Mouse (Mus musculus): ENCODE measurements at regions not wholly inside any gene's neighbourhood (a gene's known extent, or its start where the extent isn't known, plus 50 kb on each side); places are given as distances from the start of the nearest gene placed in this dataset.
A peak's percentile ranks its signal among the peaks of the same experiment; 100 is the strongest.

GRCm38 (mm10) chr9:98091105-98091504, 58.1 kb upstream of the Clstn2 start:
- Histone ChIP-seq H3K27me3 (replicated peaks) (no peaks in the 10 kb centered on the region), H3K9me3 (no peaks in the 10 kb centered on the region), H3K36me3 (replicated peaks) (no peaks in the 10 kb centered on the region), H3K4me1 (no peaks in the 10 kb centered on the region), H3K27ac (no peak overlapping the region), H3K9ac (no peak overlapping the region), H3K4me3 (no peak overlapping the region), H3K4me2 (no peak overlapping the region)
- ATAC-seq (replicated peaks) = no peak
- 82% methylated on average over 1 of the region's 1 CpGs for WGBS

- WGBS = 82% methylated on average over 10 of the region's 10 CpGs
- H3K27ac ChIP-seq = no peak overlapping the region
- H3K27me3 ChIP-seq (replicated peaks) = no peaks in the 10 kb centered on the region
- ATAC-seq (replicated peaks) = no peak
- H3K36me3 ChIP-seq (replicated peaks) = no peaks in the 10 kb centered on the region
- no peak overlapping the region for H3K4me2 ChIP-seq
- H3K4me3 ChIP-seq = no peak overlapping the region
- H3K9ac ChIP-seq = no peak overlapping the region
- H3K4me1 ChIP-seq = no peaks in the 10 kb centered on the region
- no peaks in the 10 kb centered on the region for H3K9me3 ChIP-seq
Observed at GRCm38 (mm10) chr9:98095064-98095790, 62.2 kb upstream of the Clstn2 start.

GRCm38 (mm10) chr9:98123390-98123789, 90.4 kb upstream of the Clstn2 start:
- no peaks in the 10 kb centered on the region for H3K9me3 ChIP-seq
- no peaks in the 10 kb centered on the region for H3K4me1 ChIP-seq
- no peak overlapping the region for H3K4me3 ChIP-seq
- no peak overlapping the region for H3K9ac ChIP-seq
- ATAC-seq (replicated peaks) = no peak
- 54% methylated on average over 6 of the region's 6 CpGs for WGBS
- no peaks in the 10 kb centered on the region for H3K27me3 ChIP-seq (replicated peaks)
- no peaks in the 10 kb centered on the region for H3K36me3 ChIP-seq (replicated peaks)
- no peak overlapping the region for H3K27ac ChIP-seq
- H3K4me2 ChIP-seq = no peak overlapping the region

GRCm38 (mm10) chr9:98129596-98129995, 96.6 kb upstream of the Clstn2 start:
- Histone ChIP-seq H3K4me2 (no peak overlapping the region), H3K9me3 (no peaks in the 10 kb centered on the region), H3K36me3 (replicated peaks) (no peaks in the 10 kb centered on the region), H3K4me3 (no peak overlapping the region), H3K9ac (no peak overlapping the region), H3K4me1 (no peaks in the 10 kb centered on the region), H3K27me3 (replicated peaks) (no peaks in the 10 kb centered on the region), H3K27ac (no peak overlapping the region)
- 77% methylated on average over 4 of the region's 4 CpGs for WGBS
- ATAC-seq (replicated peaks) = no peak

- Histone ChIP-seq H3K4me2 (no peak overlapping the region), H3K9ac (no peak overlapping the region), H3K4me1 (no peaks in the 10 kb centered on the region), H3K4me3 (no peak overlapping the region), H3K36me3 (replicated peaks) (no peaks in the 10 kb centered on the region), H3K9me3 (no peaks in the 10 kb centered on the region), H3K27me3 (replicated peaks) (no peaks in the 10 kb centered on the region), H3K27ac (no peak overlapping the region)
- 55% methylated on average over 5 of the region's 5 CpGs for WGBS
- no peak for ATAC-seq (replicated peaks)
Observed at GRCm38 (mm10) chr9:98130849-98131248, 97.9 kb upstream of the Clstn2 start.

GRCm38 (mm10) chr9:98140546-98140945, 107.6 kb upstream of the Clstn2 start:
- Histone ChIP-seq H3K27ac (no peak overlapping the region), H3K4me2 (no peak overlapping the region), H3K9me3 (no peaks in the 10 kb centered on the region), H3K9ac (no peak overlapping the region), H3K36me3 (replicated peaks) (no peaks in the 10 kb centered on the region), H3K4me1 (no peaks in the 10 kb centered on the region), H3K27me3 (replicated peaks) (no peaks in the 10 kb centered on the region), H3K4me3 (no peak overlapping the region)
- ATAC-seq (replicated peaks) = no peak

GRCm38 (mm10) chr9:98142121-98142520, 109.1 kb upstream of the Clstn2 start:
- Histone ChIP-seq H3K27ac (no peak overlapping the region), H3K9ac (no peak overlapping the region), H3K4me3 (no peak overlapping the region), H3K9me3 (no peaks in the 10 kb centered on the region), H3K27me3 (replicated peaks) (no peaks in the 10 kb centered on the region), H3K4me2 (no peak overlapping the region), H3K4me1 (no peaks in the 10 kb centered on the region), H3K36me3 (replicated peaks) (no peaks in the 10 kb centered on the region)
- ATAC-seq (replicated peaks) = no peak
- 74% methylated on average over 7 of the region's 7 CpGs for WGBS

GRCm38 (mm10) chr9:98146901-98147300, 113.9 kb upstream of the Clstn2 start:
- no peak for ATAC-seq (replicated peaks)
- Histone ChIP-seq H3K4me1 (no peaks in the 10 kb centered on the region), H3K9me3 (no peaks in the 10 kb centered on the region), H3K36me3 (replicated peaks) (no peaks in the 10 kb centered on the region), H3K9ac (no peak overlapping the region), H3K4me3 (no peak overlapping the region), H3K27ac (no peak overlapping the region), H3K27me3 (replicated peaks) (no peaks in the 10 kb centered on the region), H3K4me2 (no peak overlapping the region)
- 88% methylated on average over 5 of the region's 5 CpGs for WGBS

GRCm38 (mm10) chr9:98158421-98158820, 125.4 kb upstream of the Clstn2 start:
- Histone ChIP-seq H3K4me1 (no peaks in the 10 kb centered on the region), H3K9me3 (no peaks in the 10 kb centered on the region), H3K36me3 (replicated peaks) (no peaks in the 10 kb centered on the region), H3K9ac (no peak overlapping the region), H3K27ac (no peak overlapping the region), H3K4me3 (no peak overlapping the region), H3K27me3 (replicated peaks) (no peaks in the 10 kb centered on the region), H3K4me2 (no peak overlapping the region)
- no peak for ATAC-seq (replicated peaks)
- 93% methylated on average over 2 of the region's 2 CpGs for WGBS

- Histone ChIP-seq H3K27me3 (replicated peaks) (no peaks in the 10 kb centered on the region), H3K36me3 (replicated peaks) (no peaks in the 10 kb centered on the region), H3K9ac (no peak overlapping the region), H3K4me2 (no peak overlapping the region), H3K27ac (no peak overlapping the region), H3K4me3 (no peak overlapping the region), H3K4me1 (no peaks in the 10 kb centered on the region), H3K9me3 (no peaks in the 10 kb centered on the region)
- WGBS = 14% methylated on average over 5 of the region's 5 CpGs
- no peak for ATAC-seq (replicated peaks)
Observed at GRCm38 (mm10) chr9:98164489-98164888, 122.7 kb upstream of the Nmnat3 start.

GRCm38 (mm10) chr9:98174056-98174455, 113.2 kb upstream of the Nmnat3 start:
- H3K9ac ChIP-seq = no peak overlapping the region
- no peaks in the 10 kb centered on the region for H3K9me3 ChIP-seq
- no peak overlapping the region for H3K27ac ChIP-seq
- ATAC-seq (replicated peaks) = 0 out of 2 replicates have a peak, but pooled peaks have one; percentile 42
- no peak overlapping the region for H3K4me3 ChIP-seq
- WGBS = 50% methylated on average over 5 of the region's 5 CpGs
- H3K36me3 ChIP-seq (replicated peaks) = no peaks in the 10 kb centered on the region
- peaks cover 8% of the 10 kb centered on the region; the same call in 1 of the 2 replicates for H3K4me1 ChIP-seq
- no peak overlapping the region for H3K4me2 ChIP-seq
- H3K27me3 ChIP-seq (replicated peaks) = no peaks in the 10 kb centered on the region

- peaks cover 8% of the 10 kb centered on the region; the same call in 1 of the 2 replicates for H3K4me1 ChIP-seq
- ATAC-seq (replicated peaks) = no peak
- H3K27me3 ChIP-seq (replicated peaks) = no peaks in the 10 kb centered on the region
- H3K36me3 ChIP-seq (replicated peaks) = no peaks in the 10 kb centered on the region
- WGBS = 66% methylated on average over 7 of the region's 7 CpGs
- no peak overlapping the region for H3K27ac ChIP-seq
- H3K9ac ChIP-seq = no peak overlapping the region
- no peak overlapping the region for H3K4me2 ChIP-seq
- H3K4me3 ChIP-seq = no peak overlapping the region
- no peaks in the 10 kb centered on the region for H3K9me3 ChIP-seq
Observed at GRCm38 (mm10) chr9:98176701-98177380, 110.4 kb upstream of the Nmnat3 start.

- ATAC-seq (replicated peaks) = no peak
- Histone ChIP-seq H3K9ac (no peak overlapping the region), H3K4me3 (no peak overlapping the region), H3K4me1 (no peaks in the 10 kb centered on the region), H3K4me2 (no peak overlapping the region), H3K27ac (no peak overlapping the region), H3K27me3 (replicated peaks) (no peaks in the 10 kb centered on the region), H3K9me3 (no peaks in the 10 kb centered on the region), H3K36me3 (replicated peaks) (no peaks in the 10 kb centered on the region)
- 44% methylated on average over 4 of the region's 4 CpGs for WGBS
Observed at GRCm38 (mm10) chr9:98180766-98181165, 106.5 kb upstream of the Nmnat3 start.
